Mouse (Mus musculus): ENCODE results near the gene Pklr.

The Pklr gene

GRCm38 (mm10) chr3:89193853-89194252 is 57.9 kb downstream of the Pklr start:
- peak; percentile 80 for DNase-seq (ENCODE audit: low read depth, low spot score)

All from CD4-positive, CD25-positive, alpha-beta regulatory T cell, adult 2 months (primary cell).